Mouse (Mus musculus) embryonic facial prominence, embryonic 15.5 days (tissue): ENCODE data around the gene Clic3. TPM values are rescaled to one million over a fixed set of nuclear protein-coding genes. Genes with fewer than 3 reads are reported as not detected.
A peak's percentile ranks its signal among the peaks of the same experiment; 100 is the strongest.

Source experiments
- ATAC-seq: fragments of 200-750 bp; cut with Nextera tagmentation; 2 replicates; pipeline ENCODE4 v1.8.0; 2017; ENCODE audit warnings: low read depth, moderate TSS enrichment; ENCODE audit not compliant: insufficient number of reproducible peaks, low FRiP score, low TSS enrichment
- H3K27ac ChIP-seq: fragments of 300-500 bp; sonication (generic); replicated peaks from 2 replicates; pipeline ENCODE4 v1.5.1; 2015; ENCODE audit warnings: mild to moderate bottlenecking, inconsistent platforms
- H3K27me3 ChIP-seq: fragments of 300-500 bp; sonication (generic); 2 replicates; pipeline ENCODE4 v1.6.1; 2015; ENCODE audit warnings: inconsistent platforms
- H3K36me3 ChIP-seq: fragments of 300-500 bp; sonication (generic); 2 replicates; pipeline ENCODE4 v1.6.1; 2015; ENCODE audit warnings: mild to moderate bottlenecking, inconsistent platforms
- H3K4me1 ChIP-seq: fragments of 300-500 bp; sonication (generic); 2 replicates; pipeline ENCODE4 v1.6.1; 2015; ENCODE audit warnings: inconsistent platforms
- H3K4me2 ChIP-seq: fragments of 300-500 bp; sonication (generic); replicated peaks from 2 replicates; pipeline ENCODE4 v1.6.1; 2015; ENCODE audit warnings: mild to moderate bottlenecking, inconsistent platforms
- H3K4me3 ChIP-seq: fragments of 300-500 bp; sonication (generic); replicated peaks from 2 replicates; pipeline ENCODE4 v1.5.1; 2015; ENCODE audit warnings: mild to moderate bottlenecking, inconsistent platforms
- H3K9ac ChIP-seq: fragments of 300-500 bp; sonication (generic); 2 replicates; pipeline ENCODE4 v1.6.1; 2015; ENCODE audit warnings: inconsistent platforms
- H3K9me3 ChIP-seq: fragments of 300-500 bp; sonication (generic); replicated peaks from 2 replicates; pipeline ENCODE4 v1.6.1; 2016; ENCODE audit warnings: inconsistent platforms
- WGBS: fragments of 180-500 bp; shearing (Covaris S2); methylation state at CpG from one replicate; pipeline ENCODE4 v1.1.7; 2015; 5-methylcytosine and 5-hydroxymethylcytosine counted together
- polyA plus RNA-seq: library from polyadenylated mRNA; unstranded; fragments of >200 nt; fragmentation: Nextera tagmentation; extraction: Ambion mirVana; gene quantifications from 2 replicates; pipeline ENCODE4 v1.2.1, GENCODE M21; 2015

Clic3 gene
- polyA plus RNA-seq, 1 experiment from 2014 or later: 75.5 TPM

GRCm38 (mm10) chr2:25450853-25451647 is 5.6 kb upstream of the Clic3 start:
- no peak overlapping the region for H3K4me3 ChIP-seq
- no peaks in the 10 kb centered on the region for H3K9me3 ChIP-seq
- no peak overlapping the region for H3K9ac ChIP-seq
- no peak overlapping the region for H3K27ac ChIP-seq
- no peaks in the 10 kb centered on the region for H3K36me3 ChIP-seq
- H3K27me3 ChIP-seq: no peaks in the 10 kb centered on the region
- H3K4me2 ChIP-seq: no peak overlapping the region
- H3K4me1 ChIP-seq: no peaks in the 10 kb centered on the region
- WGBS: 75% methylated on average over 8 of the region's 8 CpGs
- no peak for ATAC-seq

- 0 out of 2 replicates have a peak, but pooled peaks cover 4% of the 10 kb centered on the region for H3K4me1 ChIP-seq
- no peaks in the 10 kb centered on the region for H3K9me3 ChIP-seq
- no peaks in the 10 kb centered on the region for H3K27me3 ChIP-seq
- no peak for ATAC-seq
- WGBS: 46% methylated on average over 1 of the region's 1 CpGs
- no peak overlapping the region for H3K4me2 ChIP-seq
- H3K36me3 ChIP-seq: no peaks in the 10 kb centered on the region
- H3K27ac ChIP-seq: no peak overlapping the region
- H3K4me3 ChIP-seq: no peak overlapping the region
- no peak overlapping the region for H3K9ac ChIP-seq
These were observed 3.7 kb upstream of the Clic3 start for GRCm38 (mm10) chr2:25452951-25453350.

GRCm38 (mm10) chr2:25457022-25457896 is 621 bp downstream of the Clic3 start:
- Histone ChIP-seq H3K27me3 (no peaks in the 10 kb centered on the region), H3K36me3 (0 out of 2 replicates have a peak, but pooled peaks cover 9% of the 10 kb centered on the region), H3K4me1 (peaks cover 33% of the 10 kb centered on the region), H3K9me3 (no peaks in the 10 kb centered on the region), H3K9ac (no peak overlapping the region), H3K27ac (0 out of 2 replicates have a peak overlapping the region, but pooled peaks have one; percentile 36), H3K4me2 (no peak overlapping the region), H3K4me3 (peak overlapping the region; percentile 8; the same call in 1 of the 2 replicates)
- ATAC-seq: no peak
- whole genome bisulfite sequencing: 76% methylated on average over 9 of the region's 9 CpGs

- H3K4me2 ChIP-seq: no peak overlapping the region
- H3K4me3 ChIP-seq: no peak overlapping the region
- no peak overlapping the region for H3K9ac ChIP-seq
These were observed 2.3 kb downstream of the Clic3 start for GRCm38 (mm10) chr2:25458911-25459310.

GRCm38 (mm10) chr2:25460135-25460534 is 3.5 kb downstream of the Clic3 start:
- peak overlapping the region; percentile 54 for H3K9ac ChIP-seq
- 0 out of 2 replicates have a peak, but pooled peaks cover 9% of the 10 kb centered on the region for H3K36me3 ChIP-seq
- H3K9me3 ChIP-seq: no peaks in the 10 kb centered on the region
- peak overlapping the region; percentile 80 for H3K4me2 ChIP-seq
- H3K27ac ChIP-seq: peak overlapping the region; percentile 86
- peak overlapping the region; percentile 62 for H3K4me3 ChIP-seq
- 32% methylated on average over 5 of the region's 5 CpGs for WGBS
- no peaks in the 10 kb centered on the region for H3K27me3 ChIP-seq
- peaks cover 33% of the 10 kb centered on the region for H3K4me1 ChIP-seq
- ATAC-seq: no peak

More at GRCm38 (mm10) chr2:25458911-25459310, 2.3 kb downstream of the Clic3 start:
- Histone ChIP-seq H3K36me3 (0 out of 2 replicates have a peak, but pooled peaks cover 9% of the 10 kb centered on the region), H3K9me3 (no peaks in the 10 kb centered on the region), H3K27me3 (no peaks in the 10 kb centered on the region), H3K4me1 (peaks cover 33% of the 10 kb centered on the region), H3K27ac (peak overlapping the region; percentile 24; the same call in 1 of the 2 replicates)
- WGBS: 71% methylated on average over 5 of the region's 5 CpGs
- peak; percentile 19; the same call in 1 of the 2 replicates for ATAC-seq

- peak; percentile 91 for ATAC-seq
- Histone ChIP-seq H3K9ac (peak within 1 kb of the TSS; percentile 54), H3K4me3 (peak within 1 kb of the TSS; percentile 62), H3K27me3 (no peaks in the 10 kb centered on the region), H3K4me2 (peak within 1 kb of the TSS; percentile 80), H3K9me3 (no peaks in the 10 kb centered on the region), H3K4me1 (peaks cover 35% of the 10 kb centered on the region), H3K27ac (peak within 1 kb of the TSS; percentile 86), H3K36me3 (0 out of 2 replicates have a peak, but pooled peaks cover 9% of the 10 kb centered on the region)
- 2% methylated on average over 48 of the region's 48 CpGs for WGBS
These were observed 4.1 kb downstream of the Clic3 start, which contains the start of gene Paxx for GRCm38 (mm10) chr2:25460551-25461309. Paxx (minus strand) TSS chr2:25461094.

- Histone ChIP-seq H3K4me3 (peak overlapping the region; percentile 62), H3K4me2 (peak overlapping the region; percentile 80), H3K9ac (no peak overlapping the region), H3K4me1 (peaks cover 39% of the 10 kb centered on the region), H3K27me3 (no peaks in the 10 kb centered on the region), H3K36me3 (0 out of 2 replicates have a peak, but pooled peaks cover 9% of the 10 kb centered on the region), H3K27ac (peak overlapping the region; percentile 86), H3K9me3 (no peaks in the 10 kb centered on the region)
- no peak for ATAC-seq
- WGBS: 14% methylated on average over 3 of the region's 3 CpGs
These were observed 4.8 kb downstream of the Clic3 start for GRCm38 (mm10) chr2:25461407-25461806.

GRCm38 (mm10) chr2:25463630-25464029 is 7.0 kb downstream of the Clic3 start:
- H3K27me3 ChIP-seq: no peaks in the 10 kb centered on the region
- H3K36me3 ChIP-seq: 0 out of 2 replicates have a peak, but pooled peaks cover 4% of the 10 kb centered on the region
- H3K9me3 ChIP-seq: no peaks in the 10 kb centered on the region
- WGBS: 83% methylated on average over 3 of the region's 3 CpGs
- ATAC-seq: no peak
- peaks cover 33% of the 10 kb centered on the region for H3K4me1 ChIP-seq
- no peak overlapping the region for H3K27ac ChIP-seq
- H3K4me3 ChIP-seq: no peak overlapping the region
- no peak overlapping the region for H3K9ac ChIP-seq
- no peak overlapping the region for H3K4me2 ChIP-seq

- Histone ChIP-seq H3K27me3 (no peaks in the 10 kb centered on the region), H3K4me1 (peaks cover 23% of the 10 kb centered on the region), H3K4me3 (no peak overlapping the region), H3K36me3 (no peaks in the 10 kb centered on the region), H3K9me3 (no peaks in the 10 kb centered on the region), H3K9ac (no peak overlapping the region), H3K4me2 (no peak overlapping the region), H3K27ac (no peak overlapping the region)
- WGBS: 77% methylated on average over 2 of the region's 2 CpGs
- ATAC-seq: no peak
These were observed 8.6 kb downstream of the Clic3 start for GRCm38 (mm10) chr2:25465256-25465655.

GRCm38 (mm10) chr2:25465816-25466635 is 9.4 kb downstream of the Clic3 start:
- no peak overlapping the region for H3K4me2 ChIP-seq
- H3K9ac ChIP-seq: no peak overlapping the region
- no peak overlapping the region for H3K27ac ChIP-seq
- 28% methylated on average over 10 of the region's 10 CpGs for WGBS
- H3K27me3 ChIP-seq: no peaks in the 10 kb centered on the region
- no peak for ATAC-seq
- peaks cover 21% of the 10 kb centered on the region for H3K4me1 ChIP-seq
- H3K36me3 ChIP-seq: no peaks in the 10 kb centered on the region
- no peak overlapping the region for H3K4me3 ChIP-seq
- no peaks in the 10 kb centered on the region for H3K9me3 ChIP-seq
